Mouse (Mus musculus) Patski (cell line): Measurements from ENCODE around the gene Ntng1. TPM values are rescaled to one million over a fixed set of nuclear protein-coding genes. Genes with fewer than 3 reads are reported as not detected.

Experiments used
- ATAC-seq: fragments of 100-300 bp; one replicate; pipeline ENCODE4 v1.8.0; 2021
- CTCF ChIA-PET: fragments of 350-600 bp; sonication (Branson Sonifier 250); formaldehyde crosslinking; loops from one replicate; lab custom pipeline; 2022; ENCODE audit warnings: inconsistent platforms; lab: Charles Lee
- POLR2A ChIA-PET: fragments of 350-600 bp; sonication (Branson Sonifier 250); formaldehyde crosslinking; loops from one replicate; lab custom pipeline; 2022; ENCODE audit warnings: antibody characterized with exemption, inconsistent platforms; lab: Charles Lee
- DNase-seq: peaks from one replicate; pipeline ENCODE4 v3.0.0-alpha.2; 2011; ENCODE audit warnings: low read depth, low spot score
- H3K27me3 ChIP-seq: fragments of 371-371 bp; one replicate; pipeline ENCODE4 v1.5.1; 2021
- CTCF ChIP-seq: fragments of 100-300 bp; IDR thresholded peaks from one replicate; pipeline ENCODE4 v1.5.1; 2021
- in situ Hi-C: fragments of 300-500 bp; cut with MboI; formaldehyde crosslinking; loops from 3 replicates; pipeline ENCODE4 v1.11.1; 2018; ENCODE audit warnings: low pct_unique_long_range_greater_than_20kb, mixed read lengths
- polyA plus RNA-seq: library from polyadenylated mRNA; unstranded; gene quantifications from one replicate; pipeline ENCODE4 v1.2.3, GENCODE M21; 2021

The Ntng1 gene
- polyA plus RNA-seq, 1 experiment from 2014 or later: 4.4 TPM

GRCm38 (mm10) chr3:110132289-110132688, 11.5 kb downstream of the Ntng1 start:
- ChIA-PET POLR2A (no interaction called here), CTCF (interaction anchor here (0.7 to 1.6 kb wide), 5 partner anchors 9 to 400 kb away, joined by 3 to 6 read pairs (median 3); no protein-coding TSS in a partner anchor)
- no peak for TF ChIP-seq CTCF
- in situ Hi-C loops: no loop called here
- H3K27me3 ChIP-seq: no peaks in the 10 kb centered on the region
- ATAC-seq (no peak), DNase-seq (no peak)

GRCm38 (mm10) chr3:110131043-110131891, 12.5 kb downstream of the Ntng1 start:
- POLR2A ChIA-PET: no interaction called here
- no peak for ATAC-seq
- no peaks in the 10 kb centered on the region for H3K27me3 ChIP-seq
- CTCF ChIA-PET: interaction anchor here (0.9 to 2.1 kb wide), 3 partner anchors 10 to 311 kb away, joined by 3 to 6 read pairs (median 6); no protein-coding TSS in a partner anchor
- no peak for TF ChIP-seq CTCF
- DNase-seq: no peak
- in situ Hi-C loops: no loop called here

- DNase-seq (no peak), ATAC-seq (no peak)
- in situ Hi-C loops: no loop called here
- ChIA-PET CTCF (interaction anchor here (1.7 to 2.1 kb wide), 2 partner anchors 9 to 12 kb away, joined by 6 to 7 read pairs; no protein-coding TSS in a partner anchor), POLR2A (no interaction called here)
- peak; percentile 64 for TF ChIP-seq CTCF
- no peaks in the 10 kb centered on the region for H3K27me3 ChIP-seq
Observed at GRCm38 (mm10) chr3:110129607-110130006, 14.2 kb downstream of the Ntng1 start.

- DNase-seq (no peak), ATAC-seq (no peak)
- peak; percentile 72 for TF ChIP-seq CTCF
- H3K27me3 ChIP-seq: no peaks in the 10 kb centered on the region
- in situ Hi-C loops: no loop called here
- ChIA-PET CTCF (interaction anchor here (1.2 to 1.9 kb wide), 5 partner anchors 9 to 376 kb away, joined by 3 to 9 read pairs (median 5); no protein-coding TSS in a partner anchor), POLR2A (no interaction called here)
Observed at GRCm38 (mm10) chr3:110105982-110106381, 37.8 kb downstream of the Ntng1 start.

GRCm38 (mm10) chr3:110094407-110094806, 49.4 kb downstream of the Ntng1 start:
- ATAC-seq (no peak), DNase-seq (no peak)
- H3K27me3 ChIP-seq: no peaks in the 10 kb centered on the region
- in situ Hi-C loops: no loop called here
- no peak for TF ChIP-seq CTCF
- CTCF ChIA-PET: interaction anchor here (1.5 to 1.9 kb wide), 3 partner anchors 10 to 44 kb away, joined by 3 to 5 read pairs (median 5); no protein-coding TSS in a partner anchor
- POLR2A ChIA-PET: no interaction called here

GRCm38 (mm10) chr3:110094003-110094402, 49.8 kb downstream of the Ntng1 start:
- ChIA-PET POLR2A (no interaction called here), CTCF (interaction anchor here (1.5 to 1.7 kb wide), 2 partner anchors 19 to 44 kb away, joined by 3 to 5 read pairs; no protein-coding TSS in a partner anchor)
- ATAC-seq: no peak
- no peak for DNase-seq
- no peaks in the 10 kb centered on the region for H3K27me3 ChIP-seq
- TF ChIP-seq CTCF: no peak
- in situ Hi-C loops: no loop called here

GRCm38 (mm10) chr3:110092521-110092920, 51.3 kb downstream of the Ntng1 start:
- POLR2A ChIA-PET: no interaction called here
- in situ Hi-C loops: no loop called here
- TF ChIP-seq CTCF: no peak
- CTCF ChIA-PET: interaction anchor here (0.6 kb wide), 1 partner anchor 271 kb away, joined by 3 read pairs; no protein-coding TSS in a partner anchor
- ATAC-seq: no peak
- H3K27me3 ChIP-seq: no peaks in the 10 kb centered on the region
- no peak for DNase-seq

GRCm38 (mm10) chr3:110087189-110087588, 56.6 kb downstream of the Ntng1 start:
- CTCF ChIA-PET: no interaction called here
- ATAC-seq: no peak
- POLR2A ChIA-PET: no interaction called here
- no peaks in the 10 kb centered on the region for H3K27me3 ChIP-seq
- no peak for TF ChIP-seq CTCF
- DNase-seq: no peak
- in situ Hi-C loops: no loop called here

- in situ Hi-C loops: no loop called here
- ATAC-seq (no peak), DNase-seq (no peak)
- ChIA-PET CTCF (no interaction called here), POLR2A (no interaction called here)
- TF ChIP-seq CTCF: no peak
- H3K27me3 ChIP-seq: no peaks in the 10 kb centered on the region
Observed at GRCm38 (mm10) chr3:110085336-110085735, 58.5 kb downstream of the Ntng1 start.

- in situ Hi-C loops: no loop called here
- CTCF ChIA-PET: interaction anchor here (1.2 to 1.6 kb wide), 3 partner anchors 11 to 15 kb away, joined by 3 to 5 read pairs (median 4); no protein-coding TSS in a partner anchor
- no peak for ATAC-seq
- no peak for TF ChIP-seq CTCF
- DNase-seq: no peak
- POLR2A ChIA-PET: no interaction called here
- H3K27me3 ChIP-seq: no peaks in the 10 kb centered on the region
Observed at GRCm38 (mm10) chr3:110064709-110065256, 79.0 kb downstream of the Ntng1 start.
